Mouse (Mus musculus): ENCODE measurements at regions not wholly inside any gene's neighbourhood (a gene's known extent, or its start where the extent isn't known, plus 50 kb on each side); places are given as distances from the start of the nearest gene placed in this dataset.
"Not testable (repeated sequence)": the region's sequence is repeated elsewhere in the genome, so short reads cannot be mapped to it uniquely, and the experiment has no call there.

- 1% methylated on average over 46 of the region's 77 CpGs for WGBS
- DNase-seq (ENCODE audit: low spot score): not testable (repeated sequence)
These were observed 155.2 kb upstream of the 9030624G23Rik start for GRCm38 (mm10) chr12:24252071-24252874.

More at GRCm38 (mm10) chr12:24252071-24252874, 155.2 kb upstream of the 9030624G23Rik start:
- H3K4me1 ChIP-seq (replicated peaks; ENCODE audit: control insufficient read depth, insufficient read depth, low read length); H3K27me3 ChIP-seq (ENCODE audit: control insufficient read depth, insufficient read depth, low read length); H3K36me3 ChIP-seq (replicated peaks; ENCODE audit: control insufficient read depth, insufficient read depth); ATAC-seq (ENCODE audit: low FRiP score); H3K9me3 ChIP-seq (ENCODE audit: control insufficient read depth, low read length): not testable (repeated sequence)
- Histone ChIP-seq H3K4me2 (replicated peaks) (peak overlapping the region; percentile 50), H3K9ac (peak overlapping the region; percentile 71), H3K4me3 (replicated peaks; ENCODE audit: low read length) (peak overlapping the region; percentile 47), H3K27ac (0 out of 2 replicates have a peak overlapping the region, but pooled peaks have one; percentile 51)

Data from hindbrain, embryonic 14.5 days (tissue).